Mouse (Mus musculus): Measurements from ENCODE around the gene Nudt22.

Nudt22 gene

GRCm38 (mm10) chr19:6977759-6978638 is 17.9 kb downstream of the Nudt22 start:
- no peak for DNase-seq (ENCODE audit: low spot score in 2 of 2)

GRCm38 (mm10) chr19:6975537-6976521 is 20.1 kb downstream of the Nudt22 start, which contains the start of gene Plcb3:
Gene Plcb3, minus strand, starts transcription at chr19:6976470.
- peak in 1 of 2 experiments; percentile 41 for DNase-seq (ENCODE audit: low spot score in 2 of 2)

GRCm38 (mm10) chr19:6974211-6975205 is 21.4 kb downstream of the Nudt22 start, which contains the start of gene Ppp1r14b:
Gene Ppp1r14b, plus strand, starts transcription at chr19:6974968.
- DNase-seq (ENCODE audit: low spot score in 2 of 2), result peak; percentile 70 to 75

GRCm38 (mm10) chr19:6973581-6974190 is 22.2 kb downstream of the Nudt22 start:
- no peak for DNase-seq (ENCODE audit: low spot score in 2 of 2)

- DNase-seq (ENCODE audit: low spot score in 2 of 2), result no peak
These were observed 23.5 kb downstream of the Nudt22 start for GRCm38 (mm10) chr19:6972247-6972917.

- DNase-seq (ENCODE audit: low spot score in 2 of 2), result no peak
These were observed 24.3 kb downstream of the Nudt22 start for GRCm38 (mm10) chr19:6971644-6972043.

GRCm38 (mm10) chr19:6970460-6971085 is 25.3 kb downstream of the Nudt22 start:
- DNase-seq (ENCODE audit: low spot score in 2 of 2), result no peak

- DNase-seq (ENCODE audit: low spot score in 2 of 2), result no peak
These were observed 26.1 kb downstream of the Nudt22 start for GRCm38 (mm10) chr19:6969665-6970381.

GRCm38 (mm10) chr19:6969291-6969664 is 26.6 kb downstream of the Nudt22 start:
- DNase-seq (ENCODE audit: low spot score in 2 of 2), result no peak

GRCm38 (mm10) chr19:6968491-6969271 is 27.2 kb downstream of the Nudt22 start:
- no peak for DNase-seq (ENCODE audit: low spot score in 2 of 2)

- DNase-seq (ENCODE audit: low spot score in 2 of 2), result no peak
These were observed 39.5 kb downstream of the Nudt22 start for GRCm38 (mm10) chr19:6956461-6956860.

GRCm38 (mm10) chr19:6955424-6955823 is 40.5 kb downstream of the Nudt22 start:
- no peak for DNase-seq (ENCODE audit: low spot score in 2 of 2)

GRCm38 (mm10) chr19:6954046-6954445 is 41.9 kb downstream of the Nudt22 start:
- DNase-seq (ENCODE audit: low spot score in 2 of 2), result no peak

GRCm38 (mm10) chr19:6952712-6953037 is 43.2 kb downstream of the Nudt22 start:
- DNase-seq (ENCODE audit: low spot score in 2 of 2), result no peak

- peak; percentile 62 to 73 for DNase-seq (ENCODE audit: low spot score in 2 of 2)
These were observed 43.8 kb downstream of the Nudt22 start for GRCm38 (mm10) chr19:6951994-6952711.

GRCm38 (mm10) chr19:6951381-6951968 is 44.4 kb downstream of the Nudt22 start:
- DNase-seq (ENCODE audit: low spot score in 2 of 2), result peak; percentile 90 to 95

- DNase-seq (ENCODE audit: low spot score in 2 of 2), result no peak
These were observed 45.2 kb downstream of the Nudt22 start for GRCm38 (mm10) chr19:6950613-6951153.
